Mouse (Mus musculus) testis, adult 2 months (tissue): ENCODE measurements around the gene Mib2. TPM values are rescaled to one million over a fixed set of nuclear protein-coding genes. Genes with fewer than 3 reads are reported as not detected.

Experiments used
- H3K27ac ChIP-seq: fragments of 200-500 bp; 2 replicates; pipeline ENCODE4 v1.5.1; 2012; ENCODE audit warnings: low read depth, low read length; ENCODE audit not compliant: control insufficient read depth, insufficient read depth
- H3K27me3 ChIP-seq: fragments of 200-500 bp; 2 replicates; pipeline ENCODE4 v1.6.1; 2012; ENCODE audit warnings: mild to moderate bottlenecking, low read length, moderate library complexity; ENCODE audit not compliant: control insufficient read depth, insufficient read depth
- H3K36me3 ChIP-seq: fragments of 200-500 bp; 2 replicates; pipeline ENCODE4 v1.6.1; 2012; ENCODE audit warnings: mild to moderate bottlenecking, low read length; ENCODE audit not compliant: control insufficient read depth, insufficient read depth
- H3K4me1 ChIP-seq: fragments of 200-500 bp; 2 replicates; pipeline ENCODE4 v1.6.1; 2012; ENCODE audit warnings: low read length; ENCODE audit not compliant: control insufficient read depth, insufficient read depth
- H3K4me3 ChIP-seq: fragments of 200-500 bp; 2 replicates; pipeline ENCODE4 v1.5.1; 2012; ENCODE audit warnings: low read depth, mild to moderate bottlenecking, low read length, moderate library complexity, mixed read lengths; ENCODE audit not compliant: control insufficient read depth
- CTCF ChIP-seq: fragments of 200-500 bp; IDR thresholded peaks from 2 replicates; pipeline ENCODE4 v1.5.1; 2012; ENCODE audit warnings: low read depth, mild to moderate bottlenecking, inconsistent platforms, low read length, moderate library complexity; ENCODE audit not compliant: control insufficient read depth, insufficient read depth, insufficient replicate concordance
- POLR2A ChIP-seq: fragments of 200-500 bp; IDR thresholded peaks from 2 replicates; pipeline ENCODE4 v1.6.1; 2012; ENCODE audit warnings: low read depth, mild to moderate bottlenecking, inconsistent platforms, low read length, moderate library complexity; ENCODE audit not compliant: control insufficient read depth
- polyA plus RNA-seq: library from polyadenylated mRNA; depleted of rRNA; stranded (reverse); fragments of >200 nt; gene quantifications from 2 replicates; pipeline ENCODE4 v1.2.3, GENCODE M21; 2012

Mib2 gene
- polyA plus RNA-seq, 1 experiment = 39.3 TPM

DNA sequence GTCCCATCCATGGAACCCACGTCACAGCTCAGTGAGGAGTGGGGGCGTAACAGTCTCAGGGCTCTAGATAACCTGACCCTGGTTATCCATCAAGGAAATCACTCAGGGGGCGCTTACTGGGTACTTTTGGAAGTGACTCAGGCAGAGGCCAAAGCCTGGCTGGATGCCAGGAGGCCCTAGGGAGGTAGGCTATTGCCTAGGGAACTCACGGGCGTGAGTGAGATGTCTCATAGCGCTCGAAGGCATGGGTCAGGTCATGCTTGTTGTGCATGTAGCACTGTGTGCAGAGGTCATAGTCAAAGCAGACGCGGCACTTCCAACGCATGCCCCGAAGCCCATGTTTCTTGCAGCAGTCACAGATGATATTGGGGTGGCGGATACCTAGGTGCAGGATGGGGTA, 8.4 kb downstream of the Mib2 start:
- Histone ChIP-seq H3K27me3 (no peaks in the 10 kb centered on the region), H3K27ac (no peak overlapping the region)
- no peak for TF ChIP-seq POLR2A
- no peak for TF ChIP-seq CTCF

DNA sequence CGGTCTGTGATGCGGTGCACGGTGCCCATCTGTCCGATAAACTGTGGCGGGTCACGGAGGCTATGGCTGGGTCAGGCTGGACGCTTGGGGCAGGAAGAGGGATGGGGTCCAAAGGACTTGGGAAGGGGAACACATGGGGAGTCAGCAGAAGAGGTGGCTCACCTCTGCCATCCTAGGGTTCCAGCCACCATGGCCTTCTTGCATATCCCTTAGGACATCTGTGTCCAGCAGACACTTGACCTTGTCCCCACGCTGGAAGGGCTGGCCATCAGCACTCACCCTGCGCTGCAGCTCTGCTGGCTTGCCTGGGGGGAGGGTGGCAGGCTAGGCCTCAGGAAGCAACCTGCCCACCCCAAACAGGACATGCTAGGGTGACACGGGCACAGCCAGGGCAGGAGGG, 10.0 kb downstream of the Mib2 start:
- Histone ChIP-seq H3K27ac (no peak overlapping the region), H3K4me3 (no peak overlapping the region), H3K36me3 (no peaks in the 10 kb centered on the region), H3K27me3 (no peaks in the 10 kb centered on the region), H3K4me1 (peaks cover 13% of the 10 kb centered on the region)
- no peak for TF ChIP-seq CTCF
- TF ChIP-seq POLR2A = no peak

More for the DNA sequence above, 8.4 kb downstream of the Mib2 start:
- no peaks in the 10 kb centered on the region for H3K4me1 ChIP-seq
- no peaks in the 10 kb centered on the region for H3K36me3 ChIP-seq
- no peak overlapping the region for H3K4me3 ChIP-seq

DNA sequence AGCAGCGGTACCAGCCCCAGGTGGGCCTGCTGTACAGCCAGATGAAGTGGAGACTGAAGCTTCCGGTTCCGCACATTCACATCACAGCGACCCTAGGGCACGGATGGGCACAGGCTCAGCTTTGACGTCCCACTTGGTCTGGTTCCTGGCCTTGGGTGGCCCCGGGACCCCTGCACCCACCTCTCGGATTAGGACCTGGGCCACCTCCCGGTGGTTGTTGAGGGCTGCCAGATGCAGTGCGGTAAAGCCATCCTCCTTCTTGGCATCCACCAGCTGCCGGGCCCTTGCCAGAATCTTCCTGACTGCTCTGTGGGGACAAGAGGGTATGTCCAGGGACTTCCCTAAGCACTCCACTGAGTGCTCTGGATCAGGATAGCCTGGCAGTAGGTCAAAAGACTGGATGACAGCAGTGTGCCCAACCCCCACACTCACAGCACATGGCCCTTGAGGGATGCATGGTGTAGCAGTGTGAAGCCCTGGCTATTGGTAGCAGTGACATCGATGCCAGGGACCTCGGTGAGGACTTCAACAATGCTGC, 12.7 kb downstream of the Mib2 start:
- TF ChIP-seq CTCF (no peak), POLR2A (no peak)
- Histone ChIP-seq H3K27me3 (no peaks in the 10 kb centered on the region), H3K4me1 (peaks cover 36% of the 10 kb centered on the region), H3K36me3 (no peaks in the 10 kb centered on the region), H3K27ac (no peak overlapping the region), H3K4me3 (no peak overlapping the region)

DNA sequence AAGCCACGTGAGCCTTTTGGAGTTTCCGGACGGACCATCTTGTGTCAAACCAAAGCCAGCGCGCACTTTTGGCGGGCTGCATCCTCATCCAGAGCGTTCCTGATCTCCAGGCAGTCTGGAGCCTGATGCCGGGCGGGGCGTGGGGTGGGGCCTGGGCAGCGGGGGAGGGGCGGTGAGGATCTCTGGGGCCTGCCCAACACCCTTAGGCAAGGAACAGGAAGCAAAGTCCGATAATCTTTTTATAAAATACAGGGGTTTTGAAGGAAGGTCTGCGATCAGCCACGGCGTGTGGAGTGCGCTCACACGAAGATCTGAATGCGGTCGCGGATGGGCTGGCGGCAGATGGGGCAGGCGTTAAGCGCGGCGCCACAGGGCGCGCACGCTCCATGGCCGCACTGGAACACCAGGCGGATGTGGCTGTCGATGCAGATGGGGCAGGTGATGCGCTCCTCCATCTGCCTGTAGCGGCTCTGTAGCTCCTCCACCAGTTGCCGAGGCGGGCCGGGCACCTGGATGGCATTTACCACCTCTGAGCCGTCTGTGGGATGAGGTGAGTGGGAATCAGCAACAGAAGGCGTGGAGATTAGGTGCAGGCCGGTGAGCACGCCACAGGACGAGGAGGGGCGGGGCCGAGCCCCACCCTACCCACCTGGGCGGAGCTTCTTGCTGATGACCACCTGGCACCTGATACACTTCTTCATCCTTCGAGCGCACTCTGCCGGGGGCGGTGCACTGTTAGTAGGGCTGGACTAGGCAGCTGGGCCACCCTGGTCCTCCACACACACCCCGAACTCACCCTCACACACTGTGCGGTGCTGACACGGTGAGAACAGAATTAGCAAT, 14.3 kb downstream of the Mib2 start:
- H3K27me3 ChIP-seq = no peaks in the 10 kb centered on the region
- H3K36me3 ChIP-seq = no peaks in the 10 kb centered on the region
- H3K27ac ChIP-seq = no peak overlapping the region
- H3K4me1 ChIP-seq = peaks cover 37% of the 10 kb centered on the region
- H3K4me3 ChIP-seq = peak overlapping the region; percentile 41
- TF ChIP-seq CTCF (no peak), POLR2A (no peak)

DNA sequence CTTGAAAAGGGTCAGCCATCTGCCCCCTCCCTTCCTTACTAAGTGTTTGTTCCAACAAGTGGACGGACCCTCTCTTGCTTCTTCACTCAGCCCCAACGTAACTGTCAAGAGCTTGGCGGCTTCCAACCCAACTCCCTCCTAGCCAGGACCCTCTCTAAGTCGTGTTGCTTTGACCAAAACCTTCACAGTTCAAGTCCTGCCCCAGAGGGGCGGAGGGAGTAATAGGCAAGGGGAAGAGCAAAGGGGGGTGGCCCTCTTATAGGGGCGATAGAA, 14.9 kb downstream of the Mib2 start:
- TF ChIP-seq POLR2A = no peak
- TF ChIP-seq CTCF = no peak
- H3K36me3 ChIP-seq = no peaks in the 10 kb centered on the region
- no peak overlapping the region for H3K27ac ChIP-seq
- H3K4me1 ChIP-seq = peaks cover 37% of the 10 kb centered on the region
- H3K27me3 ChIP-seq = no peaks in the 10 kb centered on the region
- no peak overlapping the region for H3K4me3 ChIP-seq

DNA sequence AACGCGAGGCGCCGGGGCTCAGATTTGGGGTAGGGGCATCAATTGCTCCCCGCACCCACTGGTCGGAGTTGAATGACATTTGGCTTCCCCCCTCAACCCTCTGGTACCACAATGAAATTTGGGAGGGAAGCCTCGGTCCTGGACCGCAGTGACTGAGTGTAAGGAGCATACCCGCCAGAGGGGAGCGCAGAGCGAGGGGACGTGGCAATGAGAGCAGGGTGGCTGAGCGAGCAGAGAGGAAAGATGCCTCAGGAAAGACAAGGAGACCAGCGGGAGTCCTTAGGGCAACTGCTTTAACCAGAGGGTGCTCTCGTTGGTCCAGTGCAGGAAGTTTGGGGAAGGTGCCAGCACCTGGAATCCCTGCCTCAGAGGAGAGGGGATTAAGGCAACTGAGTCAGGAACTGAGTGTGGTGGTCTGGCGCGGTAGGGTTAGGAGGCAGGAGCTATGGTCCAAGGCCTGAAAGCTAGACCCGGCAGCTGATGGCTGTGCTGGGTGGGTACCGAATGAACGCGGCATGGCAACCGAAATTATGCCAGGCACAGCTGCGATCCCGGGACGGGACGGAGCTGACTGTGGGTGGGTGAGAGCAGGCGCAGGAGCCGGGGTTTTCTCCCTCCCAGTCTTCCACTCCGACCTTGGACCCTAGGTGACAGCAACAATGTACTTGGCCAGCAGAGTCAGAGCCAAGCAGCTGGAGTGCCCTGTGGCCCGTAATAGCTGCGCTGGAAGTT, 15.4 kb downstream of the Mib2 start:
- no peak for TF ChIP-seq CTCF
- no peak for TF ChIP-seq POLR2A
- no peaks in the 10 kb centered on the region for H3K27me3 ChIP-seq
- no peaks in the 10 kb centered on the region for H3K36me3 ChIP-seq
- H3K27ac ChIP-seq = no peak overlapping the region
- H3K4me1 ChIP-seq = peaks cover 37% of the 10 kb centered on the region
- H3K4me3 ChIP-seq = peak overlapping the region; percentile 35

DNA sequence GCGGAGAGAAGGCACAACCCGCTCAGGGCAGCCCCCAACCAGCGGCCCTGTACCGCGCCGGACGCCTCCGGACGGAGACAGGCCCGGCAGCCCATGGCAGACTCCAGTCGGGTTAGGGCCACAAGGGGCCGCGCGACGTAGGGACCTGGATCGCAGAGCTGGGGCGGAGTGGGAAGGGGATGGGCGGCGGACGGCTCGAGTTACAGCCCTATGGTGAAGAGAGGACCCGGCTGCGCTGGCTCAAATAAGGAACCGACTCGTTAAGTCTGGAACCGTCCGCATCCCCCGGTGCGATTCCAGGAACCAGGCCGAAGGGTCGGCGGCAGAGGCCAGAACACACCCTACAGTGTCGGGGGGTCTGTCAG, 15.9 kb downstream of the Mib2 start, which contains the start of gene Mmp23:
Gene Mmp23, minus strand, starts transcription at position 299 of the 365 bp plus-strand sequence.
- TF ChIP-seq CTCF (no peak), POLR2A (no peak)
- peaks cover 37% of the 10 kb centered on the region for H3K4me1 ChIP-seq
- no peaks in the 10 kb centered on the region for H3K27me3 ChIP-seq
- peaks cover 1% of the 10 kb centered on the region; the same call in 1 of the 2 replicates for H3K36me3 ChIP-seq
- H3K27ac ChIP-seq = no peak within 1 kb of the TSS
- H3K4me3 ChIP-seq = peak within 1 kb of the TSS; percentile 35
